Mouse (Mus musculus): ENCODE results near the gene Prkd2.

The Prkd2 gene

DNA sequence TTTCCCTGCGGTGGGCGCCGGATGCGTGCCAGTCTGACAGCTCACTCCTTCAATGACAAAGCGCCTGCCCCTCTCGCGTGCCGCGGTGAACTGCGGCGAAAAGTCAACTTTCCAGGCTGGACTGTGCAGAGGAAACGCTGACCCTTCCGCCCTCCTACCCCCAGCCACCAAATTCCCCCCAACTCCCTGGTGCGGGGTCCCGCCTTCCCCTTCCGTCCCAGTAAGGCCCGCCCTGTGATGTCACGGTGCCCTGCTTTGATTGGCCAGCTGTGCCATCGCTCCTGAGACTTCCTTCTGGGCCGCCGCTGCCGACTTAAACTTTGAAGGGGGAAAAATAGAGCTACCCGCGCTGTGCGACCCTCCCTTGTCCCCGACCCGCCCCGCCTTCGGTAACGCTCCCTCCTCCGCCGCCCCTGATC lies at the start of gene Prkd2:
Gene Prkd2 (plus strand): TSS at position 258 of the 419 bp plus-strand sequence.
- peak; percentile 85 for DNase-seq (ENCODE audit: low read depth)

DNA sequence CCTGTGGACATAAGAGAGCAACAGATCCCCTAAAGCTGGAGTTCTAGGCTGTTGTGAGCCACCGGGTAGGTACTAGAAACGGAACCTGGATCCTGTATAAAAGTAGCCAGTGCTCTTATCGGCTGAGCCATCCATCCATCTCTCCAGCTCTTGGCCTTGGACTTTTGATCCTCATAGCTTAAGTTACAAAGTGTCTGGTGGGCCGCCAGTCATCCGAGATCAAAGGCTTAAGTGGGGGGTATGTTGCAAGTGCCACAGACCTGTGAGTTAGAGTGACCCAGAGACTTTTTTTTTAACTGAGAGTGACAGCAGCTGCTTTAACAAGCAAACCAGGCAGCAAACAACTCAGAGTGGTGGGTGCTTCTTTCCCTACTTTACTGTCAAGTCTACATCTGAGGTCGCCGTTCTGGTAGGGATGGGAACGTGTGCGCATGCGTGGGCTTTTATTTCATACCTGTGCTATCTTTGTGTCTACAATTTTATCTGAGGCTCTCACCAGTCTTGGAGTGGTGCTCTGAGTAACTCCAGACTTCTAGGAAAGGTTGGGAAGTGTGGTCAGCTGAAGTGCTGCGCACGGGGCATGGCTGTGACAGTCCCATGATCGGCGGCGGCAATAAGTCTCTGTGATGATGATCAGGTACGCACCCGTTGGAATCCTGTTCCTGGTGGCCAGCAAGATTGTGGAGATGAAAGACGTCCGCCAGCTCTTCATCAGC lies 49.5 kb upstream of the Prkd2 start:
- no peak for DNase-seq (ENCODE audit: low read depth)

DNA sequence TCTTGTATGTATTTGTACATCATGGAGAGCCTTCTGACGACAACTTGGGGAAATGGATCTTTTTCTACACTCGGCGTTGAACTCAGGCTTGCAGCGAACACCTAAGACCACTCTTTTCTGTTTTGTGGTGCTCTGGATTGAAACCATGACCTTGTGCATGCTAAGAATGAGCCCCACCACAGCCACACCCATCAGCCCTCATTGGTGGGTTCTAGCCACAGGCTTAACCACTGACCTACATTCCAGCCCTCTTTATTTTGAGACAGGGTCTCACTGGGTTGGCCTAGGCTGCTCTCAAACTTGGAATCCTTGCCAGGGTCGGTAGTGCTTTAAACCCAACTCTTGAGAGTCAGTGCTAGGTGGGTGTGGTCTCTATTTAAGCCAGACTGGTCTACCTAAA lies 47.8 kb upstream of the Prkd2 start:
- no peak for DNase-seq (ENCODE audit: low read depth)

DNA sequence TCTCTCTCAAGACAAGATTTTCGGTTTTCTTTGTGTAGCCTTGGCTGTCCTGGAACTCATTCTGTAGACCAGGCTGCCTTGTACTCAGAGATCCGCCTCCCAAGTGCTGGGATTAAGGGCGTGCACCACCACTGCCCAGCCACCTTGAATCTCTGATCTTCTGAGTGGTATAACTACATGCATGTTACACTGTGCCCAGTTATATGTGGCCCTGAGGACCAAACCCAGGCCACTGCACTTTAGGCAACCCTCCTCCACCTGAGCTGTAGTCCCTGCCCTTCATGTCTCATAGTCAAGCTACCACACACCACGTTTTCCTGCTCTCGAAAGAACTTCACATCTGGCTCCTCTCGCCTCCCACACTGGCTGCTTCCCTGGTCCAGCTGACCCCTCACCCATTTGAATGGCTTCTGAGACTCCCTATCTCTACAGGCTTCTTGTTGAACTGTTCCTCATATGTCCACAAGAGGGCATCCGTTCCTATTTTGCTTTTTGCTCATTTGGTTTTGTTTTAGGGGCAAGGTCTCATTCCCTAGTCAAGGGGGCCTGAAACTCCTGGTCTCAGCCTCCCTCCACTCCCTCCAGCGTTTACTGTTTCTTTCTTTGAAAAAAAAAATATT lies 38.2 kb upstream of the Prkd2 start:
- DNase-seq (ENCODE audit: low read depth): peak; percentile 74

DNA sequence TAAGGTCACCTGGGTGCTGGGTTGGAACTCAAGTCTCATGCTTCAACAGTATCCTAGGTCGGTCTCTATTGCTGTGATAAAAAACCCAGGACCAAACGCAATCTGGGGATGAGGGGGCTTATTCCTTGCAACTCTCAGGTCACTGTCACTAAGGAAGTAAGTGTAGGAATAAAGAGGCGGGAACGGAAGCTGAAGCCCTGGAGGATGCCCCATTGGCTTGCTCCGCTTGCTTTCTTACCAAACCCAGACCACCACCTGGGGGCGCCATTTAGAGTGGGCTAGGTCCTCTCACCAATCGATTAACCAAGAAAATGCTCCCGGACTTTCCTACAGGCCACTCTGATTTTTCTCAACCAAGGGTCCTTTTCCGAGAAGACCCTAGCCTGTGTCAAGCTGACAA lies 34.8 kb upstream of the Prkd2 start:
- peak; percentile 57 for DNase-seq (ENCODE audit: low read depth)

DNA sequence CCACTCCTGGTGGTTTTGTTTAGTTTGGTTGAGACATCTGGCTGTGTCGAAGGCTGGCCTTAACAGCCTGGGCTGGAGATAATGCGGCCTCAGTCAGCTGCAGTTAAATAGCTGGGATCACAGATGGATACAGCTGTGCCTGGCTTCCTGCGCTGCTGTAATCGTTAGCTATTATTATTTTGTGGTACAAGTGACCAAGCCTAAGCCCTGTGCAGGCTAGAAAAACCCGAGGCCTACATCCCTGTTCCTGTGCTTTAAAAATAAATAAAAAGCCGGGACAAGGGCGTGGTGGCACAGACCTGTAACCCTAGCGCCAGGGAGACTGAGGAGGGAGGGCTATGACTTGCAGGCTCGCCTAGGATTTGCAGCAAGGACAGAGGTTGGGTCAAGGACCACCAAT lies 34.1 kb upstream of the Prkd2 start:
- DNase-seq (ENCODE audit: low read depth): no peak

DNA sequence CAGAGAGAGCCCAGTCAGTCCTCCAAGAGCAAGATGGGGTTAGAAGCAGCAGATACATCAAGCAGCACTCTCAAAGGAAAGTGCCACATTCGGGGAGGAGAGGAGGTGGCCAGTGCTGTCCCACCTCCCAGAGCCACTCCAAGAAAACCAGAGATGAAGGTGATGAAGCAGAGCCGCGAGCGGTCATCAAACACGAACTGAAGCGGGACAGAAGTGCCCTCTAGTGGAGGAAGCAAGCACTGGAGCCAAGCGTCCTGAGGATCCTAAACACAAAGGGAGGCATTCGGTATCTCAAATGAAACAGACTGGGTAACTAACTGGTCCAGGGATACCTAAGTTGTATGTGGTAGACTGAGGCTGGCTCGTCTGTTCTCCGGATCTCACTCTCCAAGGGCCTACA lies 33.0 kb upstream of the Prkd2 start:
- DNase-seq (ENCODE audit: low read depth): peak; percentile 70

DNA sequence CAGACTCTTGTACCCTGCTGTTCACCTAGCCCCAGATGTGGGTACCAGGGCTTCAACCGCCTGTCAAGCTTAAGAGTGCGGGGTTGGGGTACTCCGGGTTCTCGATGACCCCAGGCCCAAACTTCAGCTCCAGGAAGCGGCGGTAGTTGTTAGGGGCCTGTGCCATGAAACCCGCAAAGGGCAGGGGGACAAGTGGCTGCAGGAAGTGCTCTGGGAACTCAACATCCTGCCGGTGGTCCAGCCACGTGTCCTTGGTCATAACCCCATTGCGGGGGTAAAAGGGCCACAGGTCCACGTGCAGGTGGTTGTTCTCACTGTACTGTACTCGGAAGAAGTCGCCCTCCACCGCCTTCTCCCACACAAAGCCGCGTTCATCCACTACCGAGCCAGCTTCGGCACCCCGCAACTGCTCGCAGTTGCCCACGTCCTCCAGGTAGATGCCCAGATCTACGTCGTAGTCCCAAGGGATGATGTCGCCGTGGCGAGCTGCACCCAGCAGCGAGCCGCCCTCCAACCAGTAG lies 32.2 kb upstream of the Prkd2 start:
- DNase-seq (ENCODE audit: low read depth): no peak

DNA sequence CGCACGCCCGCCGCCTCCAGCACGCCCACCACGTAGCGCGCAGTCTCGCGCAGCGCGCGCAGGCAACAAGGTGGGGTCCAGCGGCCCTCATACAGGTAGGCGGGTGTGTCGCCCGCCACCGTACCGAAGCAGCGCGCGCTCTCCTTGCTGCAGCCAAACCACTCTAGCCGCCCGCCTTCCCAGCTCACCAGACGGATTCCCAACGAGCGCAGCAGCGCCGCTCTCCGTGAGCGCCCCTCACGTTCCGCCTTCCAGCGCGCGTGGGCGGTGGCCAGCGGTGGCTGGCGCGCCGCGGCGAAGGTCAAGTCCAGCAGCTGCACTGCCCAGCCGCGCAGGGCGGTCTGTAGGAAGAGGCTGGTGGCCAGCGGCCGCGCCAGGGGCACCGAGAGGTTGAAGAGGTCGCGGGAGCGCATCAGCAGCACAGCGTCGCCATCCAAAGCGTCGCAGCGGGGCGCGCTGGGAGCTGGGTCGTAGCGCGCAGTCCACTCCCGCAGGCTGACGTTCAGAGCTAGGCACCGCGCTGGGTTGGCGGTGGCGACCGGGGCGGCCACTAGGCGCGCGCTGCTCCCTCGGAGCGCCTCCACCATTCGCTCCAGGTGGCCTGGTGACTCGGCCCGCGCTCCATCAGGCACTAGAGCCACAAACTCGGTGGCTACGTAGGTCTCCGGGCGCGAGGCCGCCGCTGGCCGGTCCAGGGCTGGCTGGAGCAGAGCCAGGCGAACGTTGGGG lies 31.6 kb upstream of the Prkd2 start:
- no peak for DNase-seq (ENCODE audit: low read depth)

DNA sequence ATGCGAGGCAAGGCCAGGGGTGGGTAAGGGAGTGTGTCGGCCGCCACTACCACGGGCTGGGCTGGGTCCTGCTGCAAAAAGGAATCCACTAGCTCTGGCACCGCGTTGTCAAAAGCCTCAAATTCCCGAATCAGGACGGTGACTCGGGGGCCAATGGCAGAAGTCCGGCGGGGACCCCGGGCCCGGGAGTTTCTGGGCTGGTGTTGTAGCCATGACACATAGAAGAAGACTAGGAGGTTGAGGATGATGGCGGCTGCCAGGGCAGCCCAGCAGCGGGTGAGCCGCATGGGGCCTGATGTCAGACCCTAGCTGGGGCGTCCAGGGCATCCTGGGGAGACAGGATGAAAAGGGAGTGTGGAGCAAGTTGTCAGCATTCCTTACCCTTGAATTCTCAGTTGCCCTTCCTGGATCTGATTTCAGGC lies 31.0 kb upstream of the Prkd2 start:
- no peak for DNase-seq (ENCODE audit: low read depth)

DNA sequence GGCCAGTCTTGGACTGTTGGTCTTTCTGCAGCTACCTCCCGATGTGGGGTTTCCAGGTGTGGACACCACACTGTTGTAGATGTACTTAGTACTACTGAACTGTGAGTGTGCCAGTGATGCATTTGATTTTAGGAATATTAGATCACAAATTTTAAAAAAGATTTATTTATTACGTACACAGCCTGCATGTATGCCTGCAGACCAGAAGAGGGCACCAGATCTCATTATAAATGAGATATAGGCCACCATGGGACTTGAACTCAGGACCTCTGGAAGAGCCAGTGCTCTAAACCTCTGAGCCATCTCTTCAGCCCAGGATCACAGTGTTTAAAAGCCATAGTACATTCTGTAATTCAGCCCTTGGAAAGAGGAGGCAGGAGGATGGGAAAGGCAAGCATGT lies 30.2 kb upstream of the Prkd2 start:
- peak; percentile 52 for DNase-seq (ENCODE audit: low read depth)

DNA sequence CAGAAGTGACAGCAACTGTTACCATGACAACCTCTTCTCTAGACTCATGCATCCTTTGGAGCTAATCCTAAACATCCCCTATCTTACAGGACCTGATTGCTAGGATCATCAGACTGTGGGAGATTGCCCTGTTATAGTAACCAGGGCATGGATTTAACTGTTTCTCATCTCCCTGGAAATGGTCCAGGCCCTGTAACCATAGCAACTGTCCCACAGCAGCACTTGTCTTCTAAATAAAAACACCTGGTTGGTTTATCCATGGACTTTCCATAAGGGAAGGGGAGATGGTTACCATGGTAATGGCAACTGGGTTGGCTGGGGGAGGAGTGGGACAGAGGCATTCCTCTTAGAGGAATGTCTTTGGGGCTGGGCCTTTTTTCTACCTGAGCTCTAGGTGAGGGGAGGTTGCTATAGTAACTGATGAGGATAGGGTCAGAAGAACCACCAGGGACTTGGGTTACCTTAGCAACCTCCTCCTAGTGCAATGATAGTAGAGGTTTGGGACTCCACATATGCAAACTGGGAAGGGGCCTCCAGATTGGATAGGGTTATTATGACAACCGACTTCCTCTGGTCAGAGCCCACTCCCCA lies 27.3 kb upstream of the Prkd2 start, which contains the start of gene Strn4:
Gene Strn4 (plus strand): TSS at position 539 of the 591 bp plus-strand sequence.
- DNase-seq (ENCODE audit: low read depth): peak; percentile 36

DNA sequence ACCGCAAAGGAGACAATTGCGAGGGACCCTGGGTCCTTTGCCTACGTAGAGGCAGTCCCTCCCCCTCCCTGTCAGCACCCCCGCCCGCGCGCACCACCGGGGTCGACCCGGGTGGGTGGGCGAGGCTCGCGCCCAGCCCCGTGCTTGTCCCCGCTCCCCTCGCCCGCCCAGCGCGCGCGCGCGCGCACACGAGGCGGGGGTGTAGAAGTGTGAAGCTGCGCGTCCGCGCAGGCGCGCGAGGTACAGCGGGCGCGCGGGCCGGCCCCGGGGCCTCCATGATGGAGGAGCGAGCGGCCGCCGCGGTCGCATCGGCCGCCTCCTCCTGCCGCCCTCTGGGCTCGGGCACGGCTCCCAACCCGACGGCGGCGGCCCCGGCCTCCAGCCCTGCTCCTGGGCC lies 26.6 kb upstream of the Prkd2 start:
- peak; percentile 85 for DNase-seq (ENCODE audit: low read depth)

DNA sequence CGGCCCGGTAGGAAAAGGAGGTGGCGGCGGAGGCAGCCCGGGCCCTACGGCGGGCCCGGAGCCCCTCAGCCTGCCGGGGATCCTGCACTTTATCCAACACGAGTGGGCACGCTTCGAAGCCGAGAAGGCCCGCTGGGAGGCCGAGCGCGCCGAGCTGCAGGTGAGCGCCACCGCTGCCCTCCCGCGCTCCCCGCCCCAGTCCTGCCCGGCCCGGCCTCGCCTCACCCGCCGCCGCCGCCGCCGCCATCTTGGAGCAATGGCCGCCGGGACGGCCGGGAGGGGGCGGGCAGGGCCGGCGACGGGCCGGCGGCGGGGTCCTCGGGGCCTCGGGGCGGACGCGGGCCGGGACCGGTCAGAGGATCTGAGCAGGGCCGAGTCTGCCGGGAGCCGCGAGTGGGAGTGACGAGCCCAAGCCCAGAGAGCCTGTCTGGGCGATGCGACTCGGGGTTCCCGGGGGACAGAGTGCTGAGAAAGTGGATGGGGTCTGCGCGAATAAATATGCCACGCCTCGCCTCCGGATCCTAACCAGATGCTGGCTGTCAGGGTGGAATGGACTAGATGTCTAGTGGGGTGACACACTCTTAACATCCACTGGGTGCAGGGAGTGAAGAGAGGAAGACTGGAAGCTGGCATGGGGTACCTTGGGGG lies 26.1 kb upstream of the Prkd2 start, which contains the start of gene Fkrp:
Gene Fkrp (minus strand): TSS at position 258 of the 648 bp plus-strand sequence.
- DNase-seq (ENCODE audit: low read depth): peak; percentile 38

DNA sequence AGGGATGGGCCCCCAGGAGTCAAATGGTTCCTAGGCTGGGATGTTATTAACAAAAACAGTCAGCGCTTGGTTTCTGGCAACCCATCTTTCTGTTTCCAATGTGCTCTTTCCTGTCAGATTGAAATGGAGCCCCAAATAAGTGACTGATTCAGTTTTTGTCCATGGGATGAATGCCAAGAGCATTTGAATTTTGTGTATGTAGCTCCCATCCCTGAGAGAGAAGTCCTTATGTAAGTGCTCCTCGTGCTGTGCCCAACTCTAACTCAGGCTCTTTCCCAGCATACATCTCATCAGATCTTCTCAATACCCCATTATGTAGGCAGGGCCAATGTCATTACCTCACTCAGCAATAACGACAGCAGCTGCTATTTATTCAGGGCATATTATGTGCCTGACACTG lies 25.0 kb upstream of the Prkd2 start:
- DNase-seq (ENCODE audit: low read depth): no peak

DNA sequence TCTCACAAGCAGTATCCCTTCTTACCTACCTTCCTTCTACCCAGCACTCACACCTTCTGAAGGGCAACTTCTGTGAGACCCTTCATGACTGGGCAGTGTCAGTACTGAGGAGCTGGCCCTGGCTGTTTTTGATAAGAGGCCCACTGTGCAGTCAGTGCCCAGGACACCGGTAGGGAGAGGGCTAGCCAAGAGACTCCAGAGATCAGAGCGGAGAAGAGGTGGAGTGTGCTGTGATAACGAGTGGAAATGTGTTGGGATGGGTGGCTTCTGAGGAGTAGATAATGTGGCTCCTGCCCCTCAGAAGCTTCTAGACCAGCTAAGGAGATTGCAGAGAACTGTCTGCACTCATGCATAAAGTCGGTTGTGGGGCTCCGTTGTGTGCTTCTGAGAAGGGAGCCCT lies 22.9 kb upstream of the Prkd2 start:
- no peak for DNase-seq (ENCODE audit: low read depth)

DNA sequence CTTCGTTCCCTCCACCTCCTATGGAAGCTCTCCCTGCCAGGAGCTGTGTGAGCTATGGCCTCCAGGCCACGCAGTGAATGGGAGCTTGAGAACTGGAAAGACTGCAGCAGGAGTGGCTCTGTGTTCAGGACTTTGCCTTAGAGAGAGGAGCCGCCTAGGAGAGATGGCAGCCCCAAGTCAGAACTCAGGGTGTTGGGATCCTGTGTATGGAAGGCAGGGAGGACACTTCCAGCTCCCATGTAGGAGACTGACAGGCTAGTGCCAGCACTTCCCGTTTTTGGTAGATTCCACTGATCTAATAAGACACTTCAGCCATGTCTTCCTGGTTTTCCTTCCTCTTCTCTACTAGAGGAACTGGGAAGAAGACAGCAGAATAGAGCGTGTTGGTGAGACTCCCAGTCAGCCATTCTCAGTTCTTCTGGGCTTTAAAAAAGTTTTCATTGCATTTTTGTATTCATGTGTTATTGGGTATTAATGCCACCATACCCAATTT lies 22.4 kb upstream of the Prkd2 start:
- no peak for DNase-seq (ENCODE audit: low read depth)

DNA sequence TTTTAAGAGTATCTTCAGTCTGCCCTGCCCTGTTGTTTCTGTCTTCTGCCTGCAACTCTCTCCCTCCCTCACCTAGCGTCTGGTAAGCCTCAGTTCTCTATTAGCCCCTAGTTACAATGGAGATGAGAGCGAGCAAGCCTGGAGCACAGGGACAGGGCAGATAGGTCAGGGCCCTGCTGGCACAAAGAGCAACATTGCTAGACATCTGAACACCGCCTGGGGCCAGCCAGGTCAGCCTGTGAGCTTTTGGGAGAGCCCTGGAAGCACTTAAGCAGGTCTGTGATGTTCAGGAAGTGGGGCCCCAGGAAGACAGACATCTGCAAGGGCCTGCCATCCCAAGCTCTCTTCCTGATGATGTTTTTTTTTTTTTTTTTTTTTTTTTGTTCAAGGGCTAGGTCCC lies 21.6 kb upstream of the Prkd2 start:
- DNase-seq (ENCODE audit: low read depth): no peak

DNA sequence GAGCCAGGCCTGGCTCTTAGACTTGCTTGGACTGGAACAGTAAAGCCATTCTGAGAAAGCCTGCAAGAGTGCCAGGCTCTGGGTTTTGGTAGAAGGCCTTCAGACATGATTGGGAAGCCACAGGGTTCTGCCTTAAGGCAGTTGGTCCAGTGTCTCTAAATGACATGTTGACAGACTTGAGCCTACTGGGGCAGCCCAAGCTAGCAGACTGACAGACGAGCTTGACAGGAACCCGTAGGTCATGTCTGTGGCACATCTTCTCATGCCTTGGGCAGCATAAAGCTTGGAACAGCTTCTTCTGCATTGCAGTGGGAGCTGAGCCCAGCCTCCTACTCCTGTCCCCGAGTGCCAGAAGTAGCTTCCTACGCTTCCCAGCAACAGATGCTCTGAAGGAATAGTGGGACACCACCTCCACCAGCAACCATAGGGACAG lies 21.0 kb upstream of the Prkd2 start:
- DNase-seq (ENCODE audit: low read depth): no peak

DNA sequence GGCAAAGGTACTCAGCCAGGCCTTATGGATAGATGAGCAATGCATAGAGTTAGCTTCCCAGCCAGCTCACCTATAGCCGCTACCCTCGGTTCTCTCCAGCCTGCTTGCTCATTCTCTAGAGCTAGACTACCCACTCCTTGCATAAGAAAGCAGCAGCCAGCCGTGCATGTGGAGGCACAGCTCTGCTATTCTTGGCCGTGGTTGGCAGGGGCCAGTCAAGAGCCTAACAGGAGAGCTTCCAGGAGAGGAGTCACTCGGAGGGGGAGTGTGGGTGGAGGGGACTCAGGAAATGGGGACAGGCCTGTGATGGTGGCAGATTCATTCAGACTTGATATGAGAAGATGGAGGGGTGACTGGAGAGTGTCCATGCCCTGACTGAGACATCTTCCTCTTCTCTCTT lies 19.0 kb upstream of the Prkd2 start:
- DNase-seq (ENCODE audit: low read depth): no peak

DNA sequence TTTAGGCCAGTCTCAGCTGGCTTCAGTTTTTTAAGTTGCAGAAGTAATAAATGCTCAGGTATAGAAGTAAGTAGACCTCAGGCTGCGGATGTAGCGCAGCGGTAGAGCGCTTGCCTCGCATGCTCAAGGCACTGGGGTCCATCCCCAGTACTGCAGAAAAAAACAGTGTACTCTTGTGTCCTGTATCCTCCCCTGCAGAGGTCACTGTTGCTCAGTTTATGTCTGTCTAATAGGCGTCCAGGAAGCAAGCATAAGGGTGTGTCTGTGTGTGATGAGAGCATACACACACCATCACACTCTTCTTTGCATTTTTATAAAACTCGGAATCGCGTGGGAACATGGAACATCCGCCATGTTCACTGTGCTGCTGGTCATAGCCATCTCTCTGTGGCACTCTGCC lies 16.9 kb upstream of the Prkd2 start:
- peak; percentile 89 for DNase-seq (ENCODE audit: low read depth)

DNA sequence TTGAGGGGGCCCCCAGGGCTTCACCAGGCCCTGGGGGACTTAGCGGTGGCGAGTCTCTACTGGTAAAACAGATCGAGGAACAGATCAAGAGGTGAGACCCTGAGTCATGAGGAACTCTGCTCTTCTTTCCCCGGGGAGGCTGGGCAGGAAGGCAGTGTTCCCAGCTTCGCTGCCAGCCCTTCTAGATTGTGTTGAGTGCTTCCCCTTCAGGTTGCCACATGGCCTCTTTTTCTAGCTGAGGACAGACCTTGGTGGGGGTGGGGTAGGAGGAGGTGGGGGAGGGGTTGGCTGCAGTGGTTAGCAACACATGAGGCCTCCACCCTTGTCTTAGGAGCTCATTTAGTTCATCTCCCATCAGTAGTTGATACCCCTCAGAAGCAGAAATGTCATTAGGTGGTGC lies 16.1 kb upstream of the Prkd2 start:
- DNase-seq (ENCODE audit: low read depth): no peak
